Mouse (Mus musculus) testis, postnatal 10 days (tissue): ENCODE data around the gene Chaf1a.

ENCODE experiments used
- DNase-seq: peaks from one replicate; pipeline ENCODE4 v3.0.0; 2021; ENCODE audit warnings: low spot score

The Chaf1a gene

DNA sequence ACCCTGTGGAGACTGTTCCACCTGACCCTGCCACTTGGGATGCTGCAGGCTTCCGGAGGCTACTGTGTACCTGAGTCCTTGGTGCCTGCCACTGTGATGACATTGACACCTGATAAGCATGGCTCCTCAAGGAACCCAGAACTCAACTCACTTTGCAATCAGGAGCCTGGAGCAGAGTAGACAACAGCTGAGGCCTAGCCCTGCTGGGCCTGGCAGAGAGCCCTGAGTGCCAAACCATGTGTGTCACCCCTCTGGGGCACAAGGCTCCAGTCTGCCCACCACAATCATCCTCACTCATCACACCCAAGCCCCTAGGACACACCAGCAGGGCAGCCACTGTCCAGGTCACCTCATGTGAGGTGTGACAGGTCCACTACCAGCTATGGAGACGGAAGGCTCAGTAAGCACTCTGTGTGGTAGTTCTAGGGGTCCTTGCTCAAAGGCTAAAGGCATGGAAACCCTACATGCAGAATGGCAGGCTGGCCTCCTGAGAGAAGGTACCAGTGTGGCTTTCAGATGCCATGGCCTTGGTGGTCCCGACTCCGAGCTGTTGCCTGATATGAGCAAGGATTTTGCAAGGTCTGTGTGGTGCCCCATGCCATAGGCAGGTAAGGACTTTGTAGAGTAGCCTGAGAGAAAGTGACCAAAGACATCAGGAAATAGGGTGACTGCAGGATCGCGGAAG lies 19.7 kb upstream of the Chaf1a start:
- DNase-seq = no peak

- no peak for DNase-seq
These were observed 18.9 kb upstream of the Chaf1a start for GRCm38 (mm10) chr17:56021161-56021910.

DNA sequence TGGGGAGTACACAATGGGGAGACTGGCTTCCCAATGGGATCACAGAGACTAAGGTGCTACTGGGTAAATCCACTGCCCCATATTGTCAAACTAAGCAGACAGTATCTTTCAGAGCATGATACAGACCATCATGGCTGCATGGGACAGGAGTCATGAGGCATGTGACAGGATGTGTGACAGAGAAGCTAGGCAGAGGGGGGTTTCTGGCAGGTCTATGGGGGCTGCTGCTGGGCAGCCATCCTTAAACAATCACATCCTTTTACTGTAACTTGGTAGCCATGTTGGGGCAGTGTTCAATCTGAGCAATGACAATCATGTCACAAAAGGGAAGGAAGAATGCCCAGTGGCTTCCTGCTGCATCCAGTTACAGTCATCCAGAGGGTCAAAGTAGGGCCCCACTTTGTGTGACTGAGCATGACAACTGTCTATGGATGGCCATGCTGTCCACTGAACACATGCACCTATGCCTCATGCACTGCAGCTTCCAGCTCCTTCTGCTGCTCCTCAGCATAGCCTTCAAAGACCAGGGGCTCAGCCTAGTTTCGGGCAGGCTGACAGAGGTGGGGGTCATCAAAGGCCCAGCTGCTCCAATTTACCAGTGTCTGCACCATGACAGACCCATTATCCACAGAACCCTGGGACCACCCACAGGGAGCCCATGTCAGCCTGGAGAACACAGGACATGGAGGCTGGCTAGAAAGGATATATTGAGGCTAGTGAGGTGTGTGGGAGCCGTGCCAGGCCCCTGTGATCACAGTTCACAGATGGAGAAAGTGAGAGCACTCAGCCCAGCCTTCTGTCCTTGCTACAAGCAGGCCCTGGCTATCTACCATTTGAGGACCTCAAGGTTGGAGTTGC lies 17.9 kb upstream of the Chaf1a start:
- DNase-seq = no peak

- no peak for DNase-seq
These were observed 17.3 kb upstream of the Chaf1a start for GRCm38 (mm10) chr17:56022989-56023290.

DNA sequence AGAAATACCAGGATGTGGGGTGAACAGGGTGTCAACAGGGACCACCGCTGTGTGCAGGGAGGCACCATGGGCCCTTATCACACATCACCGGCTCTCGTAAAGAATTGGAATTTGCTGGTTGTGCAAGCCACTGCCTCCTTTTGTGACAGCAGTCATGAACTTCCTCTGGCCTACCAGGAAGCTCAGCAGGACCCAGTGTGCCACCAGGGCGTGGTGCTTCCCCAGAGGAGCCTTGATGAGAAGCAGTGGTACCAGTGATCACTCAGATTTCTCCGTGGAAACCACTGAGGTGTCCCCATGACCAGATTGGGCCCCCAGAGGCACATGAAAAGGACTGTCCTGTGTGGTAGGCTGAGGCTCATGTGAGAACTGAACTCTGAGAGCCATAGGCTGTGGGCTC lies 16.9 kb upstream of the Chaf1a start:
- no peak for DNase-seq

DNA sequence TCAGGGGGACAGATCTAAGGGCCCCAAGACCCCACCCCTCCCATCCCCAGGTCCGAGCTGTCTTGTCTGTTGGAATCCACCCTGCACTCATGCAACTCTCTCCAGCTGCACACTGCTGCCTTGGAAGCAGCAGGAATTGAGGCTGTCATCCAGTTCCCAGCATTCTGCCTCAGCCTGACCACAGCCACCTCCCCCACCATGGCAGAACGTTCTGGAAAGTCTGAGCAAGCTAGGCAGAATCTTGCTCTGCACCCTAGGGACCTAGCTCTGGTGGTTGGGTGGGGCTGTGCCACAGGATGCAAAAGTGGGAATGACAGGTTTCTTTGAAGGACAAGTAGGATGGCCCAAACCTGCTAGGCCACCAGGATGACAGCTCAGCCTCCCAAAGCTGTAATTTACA lies 15.8 kb upstream of the Chaf1a start:
- no peak for DNase-seq

- DNase-seq = no peak
These were observed 15.3 kb upstream of the Chaf1a start for GRCm38 (mm10) chr17:56024931-56025330.

GRCm38 (mm10) chr17:56026303-56026702 lies 13.9 kb upstream of the Chaf1a start:
- DNase-seq = no peak

GRCm38 (mm10) chr17:56026881-56027280 lies 13.4 kb upstream of the Chaf1a start:
- DNase-seq = no peak

DNA sequence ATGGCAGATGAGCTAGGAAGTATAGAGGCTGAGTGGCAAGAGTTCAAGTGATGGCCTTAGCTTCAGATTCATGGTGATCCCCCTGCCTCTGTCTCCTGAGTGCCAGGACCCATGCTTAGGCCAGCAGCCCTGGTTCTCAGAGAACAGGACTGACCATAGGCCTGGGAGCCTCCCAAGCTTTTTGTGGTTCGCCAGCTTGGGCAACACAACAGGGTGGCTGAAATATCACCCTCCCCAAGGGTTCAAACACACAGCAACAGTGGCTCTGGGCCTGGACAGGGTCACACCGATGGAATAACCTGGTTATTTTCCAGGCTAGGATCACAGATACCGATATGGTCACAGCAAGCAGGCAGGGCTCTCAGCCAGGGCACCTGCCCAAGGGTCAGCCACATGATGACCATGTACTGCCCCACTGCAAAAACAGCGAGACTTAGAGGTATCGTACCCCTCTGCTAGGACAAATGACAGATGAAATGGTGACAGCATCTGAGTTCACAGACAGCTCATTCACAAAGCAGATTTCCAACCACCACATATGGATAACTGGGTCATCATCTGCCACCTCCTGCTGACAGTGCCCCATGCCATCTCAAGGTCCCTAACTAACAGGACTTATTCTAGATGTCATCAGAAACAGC lies 12.3 kb upstream of the Chaf1a start:
- DNase-seq = no peak

DNA sequence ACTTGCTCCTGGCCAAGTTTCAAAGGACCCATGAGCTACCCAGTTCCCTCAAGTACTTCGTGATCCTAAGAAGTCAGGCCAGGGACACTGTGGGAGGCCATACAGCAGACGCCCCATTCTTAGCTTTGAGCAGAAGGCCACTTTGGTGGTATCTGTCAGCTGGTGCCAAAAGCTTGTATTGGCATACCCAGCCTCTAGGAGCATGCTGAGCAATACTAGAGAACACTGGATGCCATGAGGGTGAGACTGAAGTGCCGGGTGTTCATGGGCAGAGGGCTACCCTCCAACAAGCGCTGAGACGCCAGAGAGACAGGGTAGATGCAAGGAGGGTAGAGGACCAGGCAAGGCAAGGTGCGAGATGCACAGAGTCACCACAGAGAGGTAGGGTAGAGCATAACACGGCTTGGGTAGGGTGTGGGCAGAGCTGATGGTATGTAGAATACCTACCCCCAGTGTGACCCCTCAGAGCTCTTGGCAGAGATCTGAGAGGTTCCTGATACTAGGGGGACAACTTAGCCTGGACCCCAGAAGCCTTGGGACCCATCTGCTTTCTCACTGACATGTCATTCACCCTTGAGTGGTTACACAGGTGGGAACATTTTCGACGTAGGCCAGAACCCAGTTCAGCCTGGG lies 9.9 kb upstream of the Chaf1a start:
- no peak for DNase-seq

DNA sequence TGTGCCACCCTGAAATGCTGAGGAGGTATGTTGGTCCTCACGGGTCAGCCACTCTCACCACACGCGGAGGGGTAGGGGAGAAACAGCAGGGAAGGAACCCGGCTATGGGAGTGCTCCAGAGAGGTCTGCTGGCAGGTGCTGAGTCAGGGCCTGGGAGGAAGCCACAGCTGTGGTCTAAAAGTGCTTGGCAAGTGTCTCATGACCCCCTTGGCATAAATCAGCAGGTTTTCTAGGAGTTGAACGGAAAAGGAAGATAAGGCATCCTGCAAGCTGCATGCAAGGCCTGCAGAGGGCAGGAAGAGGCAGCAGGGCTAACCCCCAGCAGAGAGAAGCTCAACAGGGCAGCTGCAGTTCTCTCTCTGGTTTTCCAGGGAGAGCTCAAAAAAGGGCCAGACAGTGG lies 9.3 kb upstream of the Chaf1a start:
- no peak for DNase-seq

GRCm38 (mm10) chr17:56031431-56031830 lies 8.8 kb upstream of the Chaf1a start:
- DNase-seq = no peak

- DNase-seq = no peak
These were observed 8.0 kb upstream of the Chaf1a start for GRCm38 (mm10) chr17:56032127-56032733.

- DNase-seq = no peak
These were observed 7.4 kb upstream of the Chaf1a start for GRCm38 (mm10) chr17:56032831-56033230.

GRCm38 (mm10) chr17:56034040-56034725 lies 6.1 kb upstream of the Chaf1a start:
- no peak for DNase-seq

DNA sequence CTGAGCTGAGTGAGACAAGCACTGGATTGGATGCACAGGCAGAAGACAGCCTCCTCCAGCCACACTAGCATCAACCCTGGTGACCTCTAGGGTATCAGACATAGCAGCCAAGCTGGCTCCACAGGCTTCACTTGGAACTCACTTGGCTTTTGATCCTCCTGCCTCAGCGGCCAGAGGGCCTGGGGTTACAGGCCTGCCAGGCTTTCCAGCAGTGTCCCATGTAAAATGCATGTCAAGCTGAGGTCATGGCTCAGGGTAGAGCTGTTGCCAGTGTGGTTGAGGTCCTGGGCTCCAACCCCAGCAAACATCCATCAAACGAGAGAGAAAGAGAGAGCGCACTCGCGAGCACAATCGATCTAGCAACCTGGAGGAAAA lies 5.5 kb upstream of the Chaf1a start:
- DNase-seq = no peak

GRCm38 (mm10) chr17:56035216-56035615 lies 5.0 kb upstream of the Chaf1a start:
- no peak for DNase-seq

DNA sequence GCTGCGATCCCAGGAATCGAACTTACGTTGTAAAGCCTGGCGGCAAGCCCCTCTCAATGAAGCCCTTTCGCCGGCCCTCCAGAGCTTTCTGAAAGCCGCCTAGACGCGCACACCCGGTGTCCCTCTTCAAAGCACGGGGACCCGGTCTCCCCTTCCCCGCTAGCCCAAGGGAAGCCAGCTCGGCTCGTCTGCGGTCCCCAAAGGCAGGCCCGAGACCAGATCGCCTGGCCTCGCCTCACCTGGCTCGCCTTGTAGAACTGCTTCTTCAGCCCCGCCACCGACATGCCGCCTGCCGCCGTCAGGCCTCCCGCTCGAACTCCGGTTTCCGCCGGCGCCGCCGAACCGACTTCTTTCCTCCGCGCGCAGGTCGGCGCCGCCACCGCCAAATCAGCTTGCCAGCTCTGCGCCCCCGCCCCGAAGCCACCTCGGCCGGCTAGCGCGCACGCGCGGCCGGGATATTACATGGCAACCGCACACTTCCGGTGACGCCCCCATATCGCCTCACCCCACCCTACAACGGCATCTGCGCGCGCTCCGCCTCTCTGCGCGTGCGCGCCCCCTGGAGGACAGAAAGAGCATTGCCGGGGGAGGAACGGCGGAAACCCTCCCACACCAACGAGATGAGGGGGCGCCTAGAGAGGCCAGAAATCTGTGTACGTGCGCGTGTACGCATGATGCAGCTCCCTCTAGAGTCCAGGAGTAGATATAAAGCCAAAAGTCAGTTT lies 3.9 kb upstream of the Chaf1a start, which contains the start of gene Sh3gl1:
Sh3gl1 (minus strand) TSS at position 460 of the 725 bp plus-strand sequence.
- peak; percentile 99 for DNase-seq

DNA sequence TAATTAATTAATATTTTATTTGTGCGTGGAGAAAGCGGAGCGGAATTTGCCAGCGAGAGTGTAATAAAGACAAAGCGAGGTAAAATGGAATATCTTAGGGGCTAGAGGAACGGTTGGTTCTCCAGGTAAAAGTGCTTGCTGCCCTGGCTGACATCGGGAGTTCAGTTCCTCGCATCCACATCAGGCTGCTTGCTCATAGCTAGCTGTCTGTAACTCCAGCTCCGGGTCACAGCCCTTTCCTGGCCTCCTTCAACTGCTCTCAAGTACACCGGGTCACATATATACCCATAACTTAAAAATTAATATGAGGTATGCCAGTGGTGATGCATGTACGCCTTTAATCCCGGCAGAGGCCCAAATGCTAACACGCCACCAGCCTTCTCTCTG lies 3.3 kb upstream of the Chaf1a start:
- DNase-seq = no peak
